Mouse (Mus musculus): ENCODE results near the gene Chst11.

Gene Chst11

DNA sequence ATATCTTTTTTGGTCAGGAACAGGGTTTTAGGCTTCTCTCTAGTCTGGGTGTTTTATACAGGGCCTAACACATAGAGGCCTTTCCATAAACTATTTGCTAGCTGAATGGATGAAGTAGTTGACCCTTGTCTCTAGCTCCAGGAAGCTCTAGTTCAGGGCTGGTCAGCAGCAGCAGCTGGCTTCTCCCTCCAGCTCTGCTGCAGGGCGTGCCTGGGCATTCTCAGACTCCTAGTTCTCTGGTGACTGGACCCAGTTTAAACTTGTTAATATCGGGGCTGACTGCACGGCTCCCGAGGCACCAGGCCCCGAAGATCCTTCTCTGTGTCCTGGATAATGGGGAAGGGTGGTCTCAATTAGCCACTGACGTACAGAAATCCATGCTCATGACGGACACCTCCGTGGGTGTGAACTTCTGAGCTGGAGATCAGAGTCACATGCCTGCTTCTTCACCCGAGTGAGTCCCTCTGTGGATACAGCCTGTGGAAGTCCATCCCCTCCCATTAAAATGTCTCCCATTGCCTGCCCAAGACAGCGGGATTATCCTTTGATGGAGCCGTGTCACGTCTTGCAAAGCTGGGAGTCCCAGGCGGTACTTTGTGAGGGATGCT, 4.2 kb downstream of the Chst11 start:
- DNase-seq (ENCODE audit: extremely low read depth, insufficient read length, low spot score), result no peak

DNA sequence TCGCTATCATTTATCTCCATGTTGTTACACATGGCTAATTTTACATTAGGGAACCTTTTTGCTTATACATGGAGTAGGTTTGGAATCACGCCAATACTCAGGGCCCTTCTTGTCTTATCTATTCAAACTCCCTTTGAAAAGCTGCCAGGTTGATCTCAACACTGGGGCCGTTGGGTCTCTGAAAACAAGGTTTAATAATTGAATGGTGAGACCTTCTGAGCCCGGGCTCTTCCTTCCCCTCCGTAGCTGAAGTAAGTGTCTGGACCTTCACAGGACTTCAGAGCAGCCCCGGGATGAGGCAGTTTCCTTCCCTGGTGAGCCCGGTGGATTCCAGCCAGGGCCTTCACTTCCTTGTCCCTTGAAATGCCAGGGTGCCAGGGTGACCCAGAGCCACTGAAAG, 5.6 kb downstream of the Chst11 start:
- DNase-seq (ENCODE audit: extremely low read depth, insufficient read length, low spot score), result no peak

DNA sequence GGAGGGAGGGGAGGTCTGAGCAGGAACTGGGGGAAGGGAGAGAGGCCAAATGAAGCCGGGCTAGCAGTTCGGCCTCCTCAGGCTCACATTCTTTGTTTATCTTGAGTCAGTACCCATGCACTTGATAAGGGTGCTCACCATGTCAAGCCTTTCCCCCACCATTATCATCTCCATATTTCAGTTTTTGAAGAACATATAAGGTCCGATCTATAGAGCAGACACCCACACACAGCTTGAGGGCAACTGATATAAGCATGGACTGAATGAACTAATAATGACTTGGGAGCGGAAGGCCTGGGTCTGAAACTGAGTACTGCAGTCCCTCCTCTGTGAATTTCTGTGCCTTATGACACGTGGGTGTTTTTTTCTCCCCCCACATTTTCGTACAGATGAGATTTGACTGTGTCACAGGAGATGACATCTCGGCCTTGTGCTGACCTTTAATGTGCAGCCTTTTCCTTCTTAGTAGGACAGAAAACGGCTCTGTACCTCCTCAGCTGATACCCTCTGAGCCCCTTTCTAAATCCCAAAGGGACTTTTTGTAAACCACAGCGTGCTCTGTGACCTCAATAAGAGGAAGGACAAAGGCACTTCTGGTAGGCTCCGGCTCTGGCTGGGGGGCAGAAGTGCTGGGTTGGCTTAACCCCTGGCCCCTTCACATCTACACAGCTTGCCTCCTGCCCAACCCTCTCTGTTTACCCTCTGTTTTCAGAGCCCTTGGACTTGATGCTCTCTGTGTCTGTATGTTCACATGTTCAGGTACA, 6.6 kb downstream of the Chst11 start:
- no peak for DNase-seq (ENCODE audit: extremely low read depth, insufficient read length, low spot score)

DNA sequence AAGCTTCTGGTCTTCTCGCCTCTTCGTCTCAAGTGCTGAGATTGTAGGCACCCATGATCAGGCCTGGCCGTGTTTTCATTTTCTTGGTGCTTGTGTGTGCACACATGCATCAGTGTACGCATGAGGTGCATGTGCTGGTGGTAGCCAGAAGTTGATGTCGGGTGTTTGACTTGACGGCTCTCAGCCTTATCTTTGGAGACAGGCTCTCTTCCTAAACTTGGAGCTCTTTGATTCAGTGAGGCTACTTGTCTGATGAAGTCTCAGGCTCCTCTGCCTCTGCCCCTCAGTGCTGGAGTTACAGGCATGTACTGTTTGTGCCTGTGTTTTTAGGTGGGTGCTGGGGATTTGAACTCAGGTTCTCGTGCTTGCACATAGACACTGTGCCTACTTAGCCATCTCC, 9.0 kb downstream of the Chst11 start:
- no peak for DNase-seq (ENCODE audit: extremely low read depth, insufficient read length, low spot score)

DNA sequence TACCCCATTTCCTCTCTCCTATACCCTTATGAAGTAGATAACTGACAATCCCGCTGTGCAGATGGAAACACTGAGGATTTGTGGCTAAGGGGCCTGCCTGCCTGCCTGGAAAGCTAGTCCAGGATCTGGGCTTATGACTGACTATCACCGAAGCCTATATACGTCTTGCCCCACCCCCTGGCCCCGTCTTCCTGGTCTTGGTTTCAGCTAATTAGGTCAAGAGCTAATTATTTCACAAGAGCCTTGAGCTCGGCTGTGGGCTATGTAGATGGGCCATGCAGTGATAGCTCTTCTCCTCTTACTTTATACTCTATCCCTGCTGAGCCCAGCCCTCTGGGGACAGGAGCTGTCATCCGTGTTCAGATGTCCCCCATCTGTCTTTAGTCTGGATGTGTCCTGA, 12.2 kb downstream of the Chst11 start:
- DNase-seq (ENCODE audit: extremely low read depth, insufficient read length, low spot score), result no peak

DNA sequence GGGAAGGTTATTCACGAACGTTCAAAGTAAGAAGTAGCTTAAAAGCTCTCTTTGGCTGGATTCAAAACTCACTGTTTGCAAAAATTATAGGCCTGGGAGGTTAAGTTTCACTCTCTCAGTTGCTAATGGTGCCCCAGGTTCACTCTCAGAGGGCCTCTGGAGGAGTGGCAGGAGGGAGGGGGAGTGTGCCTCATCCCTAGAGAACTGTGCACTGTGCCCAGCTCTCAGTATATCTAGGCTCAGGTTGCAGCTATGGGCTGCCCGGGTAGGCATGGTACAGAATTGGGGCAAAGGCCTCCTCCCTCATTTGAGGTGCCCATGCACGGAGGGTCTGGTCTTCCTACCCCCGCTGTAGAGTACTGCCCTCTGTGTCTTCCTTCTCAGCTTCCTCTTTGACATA, 14.9 kb downstream of the Chst11 start:
- no peak for DNase-seq (ENCODE audit: extremely low read depth, insufficient read length, low spot score)

DNA sequence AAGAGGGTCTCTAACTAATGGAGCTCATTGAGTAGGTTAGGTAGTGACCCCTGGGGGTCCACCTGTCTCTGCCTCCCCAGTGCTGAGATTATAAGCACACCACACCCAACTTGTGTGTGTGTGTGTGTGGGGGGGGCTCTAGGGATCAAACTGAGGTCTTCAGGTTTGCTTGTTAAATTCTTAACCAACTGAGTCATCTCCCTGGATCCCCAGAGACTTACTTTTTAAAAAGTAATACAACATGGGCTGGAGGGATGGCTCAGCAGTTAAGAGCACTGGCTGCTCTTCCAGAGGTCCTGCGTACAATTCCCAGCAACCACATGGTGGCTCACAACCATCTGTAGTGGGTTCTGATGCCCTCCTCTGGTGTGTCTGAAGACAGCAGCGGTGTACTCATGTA, 15.4 kb downstream of the Chst11 start:
- DNase-seq (ENCODE audit: extremely low read depth, insufficient read length, low spot score), result peak; percentile 46

DNA sequence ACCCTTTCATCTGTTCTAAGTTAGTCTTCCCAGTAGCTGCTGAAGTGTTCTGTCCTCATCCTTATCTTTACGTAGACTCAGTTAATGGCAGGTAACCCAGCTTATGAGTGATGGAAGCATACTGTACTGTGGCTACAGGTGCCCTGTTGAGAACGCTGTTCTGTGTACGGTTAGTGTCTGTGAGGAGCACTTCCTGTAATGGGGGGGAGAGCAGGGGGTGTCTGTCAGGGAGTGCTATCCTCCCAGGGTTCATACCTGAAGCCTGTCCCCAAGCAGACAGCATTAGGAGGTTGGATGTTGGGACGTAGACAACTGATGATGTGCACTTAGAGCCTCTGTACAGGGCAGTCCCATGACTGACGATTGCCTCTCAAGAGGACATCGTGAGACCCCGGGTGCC, 18.6 kb downstream of the Chst11 start:
- no peak for DNase-seq (ENCODE audit: extremely low read depth, insufficient read length, low spot score)

DNA sequence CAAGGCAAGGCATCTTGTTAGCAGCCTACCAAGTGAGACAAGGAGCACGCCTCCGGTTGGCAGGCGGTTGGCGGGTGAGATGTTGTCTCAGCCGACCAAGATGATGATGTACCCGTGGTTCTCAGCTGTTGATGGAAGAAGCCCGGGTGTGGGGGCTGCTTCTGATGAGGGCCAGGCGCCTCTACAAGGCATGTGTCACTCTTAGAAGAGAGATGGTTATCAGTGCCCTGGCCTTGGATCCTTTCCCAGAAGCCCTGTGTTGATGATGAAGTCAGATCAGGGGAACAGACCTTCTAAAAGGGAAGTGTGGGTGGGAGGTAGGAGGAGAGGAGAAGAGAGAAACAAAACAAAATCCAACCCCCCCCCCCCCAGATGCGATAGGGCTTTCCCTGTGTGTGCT, 19.1 kb downstream of the Chst11 start:
- peak; percentile 46 for DNase-seq (ENCODE audit: extremely low read depth, insufficient read length, low spot score)

DNA sequence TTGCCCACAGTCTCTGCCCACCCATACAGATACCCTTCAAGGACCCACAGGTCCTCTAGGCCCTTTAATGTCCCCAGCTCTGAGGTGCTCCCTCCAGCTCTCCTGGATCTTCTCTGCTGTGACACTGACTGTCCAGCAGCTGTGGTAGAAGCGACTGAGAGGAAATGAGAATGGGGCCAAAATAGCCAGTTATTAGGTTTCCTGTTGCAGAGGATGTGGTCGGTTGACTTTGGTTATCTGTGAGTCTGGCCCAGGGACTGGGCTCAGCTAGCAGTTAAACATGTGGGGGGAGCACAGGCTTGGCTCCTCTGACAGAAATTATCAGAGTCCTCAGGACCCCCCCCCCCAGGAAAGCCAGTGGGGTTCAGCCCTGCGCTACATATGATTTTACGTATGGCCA, 19.7 kb downstream of the Chst11 start:
- DNase-seq (ENCODE audit: extremely low read depth, insufficient read length, low spot score), result no peak

DNA sequence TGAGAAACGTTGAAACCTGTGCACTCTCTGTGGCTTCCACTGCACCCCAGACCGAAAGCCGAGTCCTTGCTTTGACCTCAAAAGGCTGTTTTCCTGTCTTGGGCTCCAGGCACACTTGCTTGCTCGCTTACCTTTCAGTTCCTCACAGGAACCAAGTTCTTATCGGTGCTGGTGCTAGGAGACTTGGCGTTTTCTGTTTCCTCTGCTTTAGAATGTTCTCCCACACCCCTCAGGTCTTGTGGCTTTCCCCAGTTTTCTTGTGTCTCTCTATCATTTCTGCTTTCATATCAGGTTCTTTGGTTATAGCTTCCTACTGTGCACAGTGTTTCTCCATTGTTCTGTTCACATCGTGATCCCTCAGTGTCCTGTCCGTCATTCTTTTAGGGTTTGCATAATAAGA, 21.0 kb downstream of the Chst11 start:
- DNase-seq (ENCODE audit: extremely low read depth, insufficient read length, low spot score), result no peak

DNA sequence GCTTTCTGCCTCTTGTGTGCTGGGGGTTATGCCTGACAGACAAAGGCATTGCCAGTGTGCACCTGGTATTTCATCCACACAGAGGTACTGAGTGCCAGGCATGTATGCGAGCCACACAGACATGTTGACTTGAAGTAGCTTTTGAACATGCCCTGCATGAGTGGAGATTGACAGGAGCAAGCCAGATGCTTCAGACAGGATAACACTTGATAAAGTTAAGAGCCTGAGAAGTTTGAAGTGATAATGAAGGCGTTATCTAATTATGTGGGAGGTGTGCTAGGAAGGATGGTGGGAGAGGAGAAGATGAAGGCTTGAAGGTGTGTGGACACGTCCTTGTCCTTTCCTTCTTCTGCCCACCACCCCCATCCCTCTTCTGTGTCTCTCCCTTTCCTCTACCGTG, 28.7 kb downstream of the Chst11 start:
- no peak for DNase-seq (ENCODE audit: extremely low read depth, insufficient read length, low spot score)

DNA sequence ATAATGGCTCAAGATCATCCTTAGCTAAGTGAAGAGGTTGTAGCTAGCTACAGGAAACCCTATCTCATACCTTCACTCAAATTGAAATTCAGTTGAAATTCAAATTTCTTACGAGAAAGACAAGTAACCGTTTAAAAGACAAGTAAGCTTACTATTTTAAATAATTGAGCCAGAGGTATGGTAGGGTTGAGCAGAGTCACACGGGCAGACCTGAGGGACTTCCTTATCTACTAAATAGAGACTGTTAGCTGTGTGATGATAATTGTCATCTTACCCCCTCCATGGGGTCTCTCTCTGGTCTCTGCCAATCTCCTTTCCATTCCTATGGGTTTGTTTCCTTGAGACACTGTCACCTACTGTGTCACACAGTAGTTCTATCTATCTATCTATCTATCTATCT, 30.6 kb downstream of the Chst11 start:
- DNase-seq (ENCODE audit: extremely low read depth, insufficient read length, low spot score), result no peak

DNA sequence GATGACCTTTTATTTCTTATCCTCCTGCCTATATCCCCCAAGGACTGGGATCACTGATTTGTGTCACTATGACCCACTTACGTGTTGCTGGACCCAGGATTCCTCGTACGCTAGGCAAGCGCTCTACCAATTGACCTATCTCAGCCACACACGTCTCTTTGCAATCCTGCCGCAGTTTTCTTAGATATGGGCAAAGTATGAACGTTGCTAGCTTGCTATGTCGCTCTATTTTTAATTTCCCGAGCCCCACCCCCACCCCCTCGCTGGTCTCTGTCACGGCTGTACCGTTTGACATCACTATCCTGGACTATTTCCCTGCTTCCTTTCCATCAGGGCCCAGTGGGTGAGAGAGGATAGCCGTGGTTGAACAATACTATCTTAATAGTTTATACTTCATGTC, 31.5 kb downstream of the Chst11 start:
- no peak for DNase-seq (ENCODE audit: extremely low read depth, insufficient read length, low spot score)

DNA sequence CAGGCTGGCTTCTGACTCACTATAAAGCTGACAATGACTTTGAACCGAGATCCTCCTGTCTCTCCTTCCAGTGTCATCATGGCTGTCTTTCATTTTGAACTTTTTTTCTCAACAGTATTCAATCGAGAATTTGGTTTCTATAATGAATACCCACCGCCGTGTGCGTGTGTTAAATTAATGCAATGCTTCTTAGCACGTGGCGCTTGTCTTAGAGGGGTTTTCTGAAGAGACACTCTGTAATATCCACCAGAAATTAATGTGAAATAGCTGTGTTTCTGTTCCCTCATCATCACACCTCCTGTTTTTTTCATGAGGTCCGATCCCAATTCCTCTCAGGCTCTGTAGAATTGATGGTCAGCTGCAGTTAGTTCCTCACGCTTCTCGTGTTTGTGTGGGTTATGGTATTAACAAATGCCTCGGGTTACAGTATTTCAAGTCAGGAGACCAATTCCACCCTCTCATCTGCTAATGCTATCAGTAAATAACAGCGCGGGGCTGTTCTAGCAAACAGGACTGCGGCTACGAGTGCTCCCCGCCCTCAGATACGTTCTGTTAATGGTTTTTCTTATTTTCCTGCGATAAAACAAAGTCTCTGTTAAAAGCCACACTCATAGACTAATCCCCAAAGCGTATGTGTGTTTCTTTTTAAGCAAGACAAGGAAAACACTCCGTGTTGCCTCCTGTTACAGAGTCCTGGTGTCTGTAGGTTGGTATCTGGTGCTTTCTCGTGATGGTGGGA, 32.6 kb downstream of the Chst11 start:
- DNase-seq (ENCODE audit: extremely low read depth, insufficient read length, low spot score), result no peak

DNA sequence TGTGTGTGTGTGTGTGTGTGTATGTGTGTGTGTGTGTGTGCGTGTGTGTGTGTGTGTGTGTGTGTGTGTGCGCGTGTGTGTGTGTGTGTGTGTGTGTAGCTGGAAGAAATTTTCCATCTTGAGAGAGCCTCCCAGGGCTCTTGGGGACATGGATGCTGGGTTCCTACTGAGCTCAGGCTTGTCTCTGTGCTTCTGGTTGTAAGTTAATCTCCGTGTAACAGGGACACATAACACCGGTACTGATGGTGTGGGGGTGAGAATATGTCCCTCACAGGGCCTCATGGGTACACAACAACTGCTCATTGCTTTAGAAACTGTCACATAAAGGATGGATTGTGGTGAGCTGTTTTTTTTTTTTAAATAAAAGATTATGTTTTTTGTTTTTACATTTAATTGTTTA, 33.2 kb downstream of the Chst11 start:
- no peak for DNase-seq (ENCODE audit: extremely low read depth, insufficient read length, low spot score)

DNA sequence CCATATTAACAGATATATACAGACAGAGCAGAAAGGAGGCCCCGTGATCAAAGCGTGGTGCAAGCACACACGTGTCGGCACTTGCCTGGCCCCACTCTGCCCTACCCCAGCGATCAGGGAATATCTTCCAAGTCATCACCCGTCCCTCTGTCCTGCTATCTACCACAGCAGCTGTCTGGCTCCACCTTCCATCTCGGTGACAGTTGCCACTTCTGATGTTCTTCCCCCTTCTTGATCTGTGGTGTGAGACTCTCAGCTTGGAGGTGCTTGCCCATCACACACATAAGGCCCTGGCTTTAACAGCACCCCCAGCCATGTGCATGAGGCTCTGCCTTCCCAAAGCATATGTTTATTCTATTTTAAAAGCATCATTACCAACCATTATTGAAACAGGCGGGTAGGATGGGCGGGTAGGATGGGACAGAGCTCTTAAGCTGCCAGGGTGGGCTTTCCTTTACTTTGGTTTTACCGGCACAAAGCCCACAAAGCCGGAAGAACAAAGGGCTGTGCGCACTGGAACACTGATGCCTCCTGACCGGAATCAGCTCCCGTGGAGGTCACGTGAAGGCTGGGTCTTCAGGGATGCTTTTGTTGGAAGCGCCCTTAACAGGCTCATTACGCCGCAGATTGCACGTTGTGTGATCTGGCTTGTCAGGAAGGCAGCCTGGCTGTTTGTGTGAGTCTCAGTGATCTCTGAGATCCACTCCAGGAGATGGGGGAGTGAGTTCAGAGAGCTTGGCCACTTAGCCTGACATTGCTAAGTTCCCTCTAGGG, 34.4 kb downstream of the Chst11 start:
- DNase-seq (ENCODE audit: extremely low read depth, insufficient read length, low spot score), result no peak

DNA sequence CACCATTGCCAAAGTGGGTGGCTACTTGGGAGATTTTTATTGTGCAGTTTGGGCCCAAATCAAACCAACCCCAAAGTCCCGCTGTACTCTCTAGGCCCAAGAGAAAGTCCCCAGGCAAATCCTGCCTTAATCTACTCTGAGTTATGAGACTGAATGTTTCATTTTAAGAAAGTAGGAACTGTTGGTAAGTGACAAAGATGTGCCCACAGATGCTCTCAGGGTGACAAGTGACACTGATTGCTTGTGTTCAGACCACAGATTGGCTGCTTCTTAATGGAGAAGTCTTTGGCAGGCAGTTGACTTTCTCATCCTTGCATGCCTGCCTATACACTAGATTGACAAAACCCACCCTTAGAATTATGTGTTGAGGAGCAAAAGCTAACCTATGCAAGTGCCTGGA, 37.3 kb downstream of the Chst11 start:
- DNase-seq (ENCODE audit: extremely low read depth, insufficient read length, low spot score), result no peak

DNA sequence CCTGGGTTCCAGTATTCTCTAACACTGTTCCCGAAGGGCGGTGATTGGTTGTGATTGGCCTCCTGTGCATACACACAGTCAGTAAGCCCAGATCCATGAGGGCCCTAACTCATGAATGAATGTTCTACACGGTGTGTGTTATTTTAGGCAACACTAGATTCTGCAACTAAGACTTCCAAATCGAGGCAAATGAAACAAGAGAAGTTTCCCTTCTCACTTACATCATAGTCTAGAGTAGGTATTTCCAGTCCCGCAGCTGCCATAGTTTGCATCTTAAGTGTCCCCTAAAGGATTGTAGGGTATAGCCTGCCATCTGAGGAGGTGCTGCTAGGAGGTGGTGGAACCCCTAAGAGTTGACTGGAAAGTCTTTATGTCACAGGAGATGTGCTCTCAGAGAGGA, 40.9 kb downstream of the Chst11 start:
- no peak for DNase-seq (ENCODE audit: extremely low read depth, insufficient read length, low spot score)

DNA sequence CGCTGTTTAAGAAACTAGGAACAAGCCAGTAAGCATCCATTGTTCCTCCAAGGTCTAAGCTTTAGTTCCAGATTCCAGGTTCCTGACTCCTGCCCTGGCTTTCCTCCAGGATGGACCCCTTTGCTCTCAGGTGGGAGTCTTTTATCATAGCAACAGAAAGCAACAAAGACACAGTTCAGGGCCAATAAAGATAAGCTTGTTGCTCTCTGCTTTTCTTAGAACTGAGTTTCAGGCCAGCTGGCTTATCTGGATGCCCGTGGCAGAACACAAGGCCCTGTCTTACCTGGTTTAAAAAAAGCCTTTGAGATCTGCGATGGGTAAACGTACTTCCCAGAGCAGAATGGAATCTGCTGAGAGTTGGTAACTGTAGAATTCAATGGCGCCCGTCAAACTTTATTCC, 42.4 kb downstream of the Chst11 start:
- no peak for DNase-seq (ENCODE audit: extremely low read depth, insufficient read length, low spot score)

DNA sequence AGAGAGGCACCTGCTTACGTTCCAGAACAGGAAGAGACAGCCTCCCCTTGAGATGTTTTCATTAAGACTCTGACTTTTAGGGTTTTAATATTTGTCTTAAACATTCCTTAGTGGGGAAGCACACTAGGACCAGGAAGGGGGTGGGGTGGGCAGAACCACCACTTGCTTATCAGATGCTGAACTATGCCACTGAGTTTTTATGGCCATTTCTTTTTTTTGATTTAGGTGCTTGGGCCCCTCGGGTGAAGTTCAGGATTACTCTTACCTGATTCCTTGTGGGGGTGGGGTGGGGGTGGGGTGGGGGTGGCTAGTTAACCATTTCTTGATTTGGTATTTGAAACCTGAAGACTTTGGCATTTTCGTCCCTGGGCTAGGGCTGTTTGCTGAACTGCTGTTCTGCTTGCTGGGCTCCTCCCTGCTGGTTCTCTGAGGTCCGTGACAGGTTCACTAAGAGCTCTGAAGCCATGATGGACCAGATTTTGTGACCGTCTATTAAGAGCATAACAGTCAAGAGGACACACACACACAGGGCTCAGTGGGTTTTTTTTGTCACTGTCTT, 44.9 kb downstream of the Chst11 start:
- DNase-seq (ENCODE audit: extremely low read depth, insufficient read length, low spot score), result no peak
